Mouse (Mus musculus) cortical plate, adult 2 months (tissue): ENCODE measurements around the gene Gm21954.
A peak's percentile ranks its signal among the peaks of the same experiment; 100 is the strongest.

Experiments
- CTCF ChIP-seq: fragments of 200-500 bp; IDR thresholded peaks from 2 replicates; pipeline ENCODE4 v1.5.1; 2011; ENCODE audit warnings: mild to moderate bottlenecking, control low read depth, low read length; ENCODE audit not compliant: insufficient read depth; ENCODE audit errors: extremely low read depth
- POLR2A ChIP-seq: fragments of 200-500 bp; IDR thresholded peaks from 2 replicates; pipeline ENCODE4 v1.6.1; 2011; ENCODE audit warnings: mild to moderate bottlenecking, low read length, control low read depth; ENCODE audit not compliant: insufficient read depth; ENCODE audit errors: extremely low read depth

- peak; percentile 27; the same call in 1 of the 2 replicates for TF ChIP-seq CTCF
- no peak for TF ChIP-seq POLR2A
These were observed 22.9 kb downstream of the Gm21954 start for GRCm38 (mm10) chr3:55449148-55449547.
